Mouse (Mus musculus): ENCODE results near the gene Twnk. TPM values are rescaled to one million over a fixed set of nuclear protein-coding genes. Genes with fewer than 3 reads are reported as not detected.
A peak's percentile ranks its signal among the peaks of the same experiment; 100 is the strongest.

The Twnk gene
- 10.4 and 13.4 TPM in 2 replicates for polyA plus RNA-seq (2015; fragmentation: Nextera tagmentation; extraction: Ambion mirVana)

DNA sequence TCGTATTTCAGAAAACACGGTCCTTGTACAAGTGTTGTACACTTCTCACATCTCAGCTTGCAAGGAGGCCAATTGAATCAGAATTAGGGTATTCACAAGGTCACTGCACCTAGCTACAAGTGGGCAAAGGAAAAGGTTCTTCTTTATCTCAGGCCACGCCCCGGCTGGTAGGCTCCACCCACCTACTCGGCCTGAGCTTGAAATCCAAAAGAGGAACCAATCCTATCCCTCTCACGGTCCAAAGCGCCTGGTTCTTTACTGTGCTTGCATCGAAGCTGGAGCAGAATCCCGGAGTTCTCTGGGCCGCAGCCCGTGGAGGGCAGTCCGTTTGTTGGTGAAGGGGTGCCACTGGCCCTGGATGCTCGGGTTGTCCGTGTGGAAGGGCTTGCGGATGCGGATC lies at the start of gene Twnk:
Gene Twnk, plus strand, starts transcription at position 220 of the 400 bp plus-strand sequence.
- Histone ChIP-seq H3K27ac (replicated peaks) (peak within 1 kb of the TSS; percentile 79), H3K4me1 (replicated peaks) (peaks cover 35% of the 10 kb centered on the region), H3K36me3 (replicated peaks) (peaks cover 44% of the 10 kb centered on the region), H3K9me3 (replicated peaks) (no peaks in the 10 kb centered on the region), H3K4me3 (replicated peaks) (peak within 1 kb of the TSS; percentile 80), H3K9ac (peak within 1 kb of the TSS; percentile 75), H3K27me3 (no peaks in the 10 kb centered on the region; the same call in 1 of the 2 replicates), H3K4me2 (peak within 1 kb of the TSS; percentile 95)
- ATAC-seq (ENCODE audit: insufficient read depth): peak; percentile 18; the same call in 1 of the 2 replicates
- WGBS (ENCODE audit: insufficient replicate concordance): 6% methylated on average over 16 of the region's 16 CpGs

DNA sequence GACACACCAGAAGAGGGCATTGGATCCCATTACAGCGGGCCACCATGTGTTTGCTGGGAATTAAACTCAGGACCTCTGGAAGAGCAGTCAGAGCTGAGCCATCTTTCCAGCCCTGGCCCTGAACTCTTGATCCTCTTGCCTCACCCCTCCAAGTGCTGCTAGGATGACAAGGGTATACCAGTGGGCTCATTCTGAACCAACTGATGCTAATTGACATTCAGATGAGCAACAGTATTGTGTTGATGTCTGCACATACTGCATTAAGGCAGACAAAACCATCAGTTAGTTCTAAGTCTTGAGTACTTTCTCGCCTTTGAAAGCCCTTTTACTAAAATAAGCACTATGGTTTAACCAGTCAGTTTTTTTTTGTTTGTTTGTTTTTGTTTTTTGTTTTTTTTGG lies 45.8 kb upstream of the Twnk start:
- H3K4me3 ChIP-seq (replicated peaks): no peak overlapping the region
- H3K9ac ChIP-seq: no peak overlapping the region
- no peak overlapping the region for H3K27ac ChIP-seq (replicated peaks)
- no peaks in the 10 kb centered on the region for H3K9me3 ChIP-seq (replicated peaks)
- no peak for ATAC-seq (ENCODE audit: insufficient read depth)
- H3K27me3 ChIP-seq: no peaks in the 10 kb centered on the region
- no peak overlapping the region for H3K4me2 ChIP-seq
- 88% methylated on average over 2 of the region's 2 CpGs for WGBS (ENCODE audit: insufficient replicate concordance)
- no peaks in the 10 kb centered on the region for H3K4me1 ChIP-seq (replicated peaks)
- peaks cover 83% of the 10 kb centered on the region for H3K36me3 ChIP-seq (replicated peaks)

DNA sequence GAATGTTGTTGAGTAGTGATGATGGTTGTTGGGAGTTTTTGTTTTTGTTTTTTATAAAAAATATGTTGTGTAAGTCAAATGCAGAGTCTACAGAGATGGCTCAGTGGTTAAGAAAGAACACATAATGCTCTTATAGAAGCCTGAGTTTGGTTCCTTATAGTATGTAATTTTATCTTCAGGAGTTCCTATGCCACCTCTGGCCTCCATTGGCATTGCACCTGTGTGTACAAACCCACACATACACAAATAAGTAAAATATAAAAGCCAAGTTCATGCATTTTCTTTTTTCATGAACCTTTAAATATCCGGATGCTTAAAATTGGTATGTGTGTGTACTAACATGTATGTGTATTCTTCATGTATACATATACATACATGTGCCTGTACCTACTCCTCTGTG lies 39.5 kb upstream of the Twnk start:
- Histone ChIP-seq H3K27me3 (no peaks in the 10 kb centered on the region), H3K36me3 (replicated peaks) (peaks cover 83% of the 10 kb centered on the region), H3K27ac (replicated peaks) (no peak overlapping the region), H3K9me3 (replicated peaks) (no peaks in the 10 kb centered on the region), H3K4me1 (replicated peaks) (no peaks in the 10 kb centered on the region), H3K4me3 (replicated peaks) (no peak overlapping the region), H3K4me2 (no peak overlapping the region), H3K9ac (no peak overlapping the region)
- no peak for ATAC-seq (ENCODE audit: insufficient read depth)
- WGBS (ENCODE audit: insufficient replicate concordance): 81% methylated on average over 1 of the region's 1 CpGs

DNA sequence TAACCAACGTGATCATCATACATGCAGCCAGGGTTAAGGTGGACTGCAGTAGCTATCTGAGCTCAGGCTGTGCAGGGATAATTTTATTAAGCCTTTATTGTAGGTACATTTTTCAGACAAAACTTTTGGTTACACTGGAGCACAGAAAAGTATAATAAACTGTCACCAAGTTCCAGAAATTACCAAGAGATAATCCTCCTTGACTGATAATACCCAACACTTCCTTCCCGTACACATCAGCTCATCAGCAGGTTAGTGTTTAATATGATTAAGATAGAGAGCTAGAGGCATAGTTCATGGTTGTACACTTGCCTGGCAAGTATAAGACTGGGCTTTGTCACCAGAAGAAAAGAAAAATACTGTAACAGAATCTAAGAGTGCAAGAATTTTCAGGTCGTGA lies 37.1 kb upstream of the Twnk start:
- no peaks in the 10 kb centered on the region for H3K9me3 ChIP-seq (replicated peaks)
- no peak overlapping the region for H3K4me3 ChIP-seq (replicated peaks)
- H3K9ac ChIP-seq: no peak overlapping the region
- 70% methylated on average over 3 of the region's 3 CpGs for WGBS (ENCODE audit: insufficient replicate concordance)
- H3K4me1 ChIP-seq (replicated peaks): no peaks in the 10 kb centered on the region
- H3K27me3 ChIP-seq: no peaks in the 10 kb centered on the region
- no peak for ATAC-seq (ENCODE audit: insufficient read depth)
- no peak overlapping the region for H3K4me2 ChIP-seq
- no peak overlapping the region for H3K27ac ChIP-seq (replicated peaks)
- peaks cover 87% of the 10 kb centered on the region for H3K36me3 ChIP-seq (replicated peaks)

DNA sequence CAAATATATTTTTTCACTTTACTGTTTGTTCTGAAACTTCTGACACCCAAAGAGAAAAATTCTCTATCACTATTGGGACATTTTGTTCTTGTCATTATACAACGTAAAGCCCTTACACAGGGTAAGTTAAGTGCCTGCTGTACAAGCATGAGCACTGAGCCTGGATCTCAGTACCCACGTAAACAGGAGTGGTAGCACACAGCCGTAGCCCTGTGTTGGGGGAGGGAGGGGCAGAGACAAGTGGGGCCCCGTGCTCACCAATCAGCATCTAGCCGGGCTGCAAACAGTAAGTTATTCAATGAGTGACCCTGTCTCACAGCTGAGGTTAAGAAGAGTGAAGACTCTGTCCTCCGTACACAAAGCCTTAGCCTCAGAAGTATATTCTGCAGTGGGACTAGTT lies 28.8 kb upstream of the Twnk start:
- no peak overlapping the region for H3K4me3 ChIP-seq (replicated peaks)
- no peak overlapping the region for H3K27ac ChIP-seq (replicated peaks)
- no peaks in the 10 kb centered on the region for H3K4me1 ChIP-seq (replicated peaks)
- WGBS (ENCODE audit: insufficient replicate concordance): 72% methylated on average over 6 of the region's 6 CpGs
- peaks cover 93% of the 10 kb centered on the region for H3K36me3 ChIP-seq (replicated peaks)
- H3K4me2 ChIP-seq: no peak overlapping the region
- no peak for ATAC-seq (ENCODE audit: insufficient read depth)
- no peak overlapping the region for H3K9ac ChIP-seq
- H3K27me3 ChIP-seq: no peaks in the 10 kb centered on the region
- H3K9me3 ChIP-seq (replicated peaks): no peaks in the 10 kb centered on the region

DNA sequence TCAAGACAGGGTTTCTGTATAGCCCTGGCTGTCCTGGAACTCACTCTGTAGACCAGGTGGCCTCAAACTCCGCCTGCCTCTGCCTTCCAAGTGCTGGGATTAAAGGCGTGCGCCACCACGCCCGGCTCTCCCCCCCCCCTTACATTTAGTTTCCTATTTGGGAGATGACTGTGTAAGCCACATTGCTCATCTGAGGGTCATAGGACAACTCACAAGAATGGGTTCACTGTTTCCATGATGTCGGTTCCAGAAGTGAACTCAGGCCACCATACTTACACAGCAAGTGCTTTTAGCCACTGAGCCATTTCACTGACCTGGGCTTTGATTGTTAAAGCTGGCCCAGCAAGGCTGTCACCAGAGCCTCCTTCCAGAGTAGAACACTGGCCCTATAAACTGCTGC lies 28.3 kb upstream of the Twnk start:
- Histone ChIP-seq H3K27me3 (no peaks in the 10 kb centered on the region), H3K4me2 (no peak overlapping the region), H3K27ac (replicated peaks) (no peak overlapping the region), H3K36me3 (replicated peaks) (peaks cover 89% of the 10 kb centered on the region), H3K4me3 (replicated peaks) (no peak overlapping the region), H3K9me3 (replicated peaks) (no peaks in the 10 kb centered on the region), H3K9ac (no peak overlapping the region), H3K4me1 (replicated peaks) (no peaks in the 10 kb centered on the region)
- 83% methylated on average over 6 of the region's 6 CpGs for WGBS (ENCODE audit: insufficient replicate concordance)
- ATAC-seq (ENCODE audit: insufficient read depth): no peak

DNA sequence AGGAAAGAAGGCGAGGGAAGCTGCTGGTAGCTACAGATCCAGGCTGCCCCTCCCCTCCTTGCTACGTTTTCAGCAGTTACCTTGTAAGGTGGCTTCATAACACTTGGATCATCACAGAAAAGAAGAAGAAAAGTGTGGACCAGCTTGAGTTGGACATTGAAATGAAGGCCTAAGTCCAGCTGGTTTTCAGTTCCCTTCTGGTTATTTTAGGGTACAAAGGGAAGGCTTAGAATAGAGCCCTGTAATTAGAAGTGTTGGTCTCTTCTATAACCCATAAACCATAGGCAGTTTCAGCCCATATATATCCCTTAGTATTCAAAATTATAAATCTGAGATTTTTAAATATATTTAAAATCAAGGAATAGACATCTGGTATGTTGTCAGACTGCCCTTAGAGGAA lies 24.7 kb upstream of the Twnk start:
- H3K27me3 ChIP-seq: no peaks in the 10 kb centered on the region
- H3K4me3 ChIP-seq (replicated peaks): no peak overlapping the region
- H3K4me1 ChIP-seq (replicated peaks): peaks cover 7% of the 10 kb centered on the region
- no peak overlapping the region for H3K27ac ChIP-seq (replicated peaks)
- no peaks in the 10 kb centered on the region for H3K9me3 ChIP-seq (replicated peaks)
- H3K9ac ChIP-seq: no peak overlapping the region
- peaks cover 57% of the 10 kb centered on the region for H3K36me3 ChIP-seq (replicated peaks)
- no peak for ATAC-seq (ENCODE audit: insufficient read depth)
- no peak overlapping the region for H3K4me2 ChIP-seq
- 60% methylated on average over 2 of the region's 2 CpGs for WGBS (ENCODE audit: insufficient replicate concordance)

DNA sequence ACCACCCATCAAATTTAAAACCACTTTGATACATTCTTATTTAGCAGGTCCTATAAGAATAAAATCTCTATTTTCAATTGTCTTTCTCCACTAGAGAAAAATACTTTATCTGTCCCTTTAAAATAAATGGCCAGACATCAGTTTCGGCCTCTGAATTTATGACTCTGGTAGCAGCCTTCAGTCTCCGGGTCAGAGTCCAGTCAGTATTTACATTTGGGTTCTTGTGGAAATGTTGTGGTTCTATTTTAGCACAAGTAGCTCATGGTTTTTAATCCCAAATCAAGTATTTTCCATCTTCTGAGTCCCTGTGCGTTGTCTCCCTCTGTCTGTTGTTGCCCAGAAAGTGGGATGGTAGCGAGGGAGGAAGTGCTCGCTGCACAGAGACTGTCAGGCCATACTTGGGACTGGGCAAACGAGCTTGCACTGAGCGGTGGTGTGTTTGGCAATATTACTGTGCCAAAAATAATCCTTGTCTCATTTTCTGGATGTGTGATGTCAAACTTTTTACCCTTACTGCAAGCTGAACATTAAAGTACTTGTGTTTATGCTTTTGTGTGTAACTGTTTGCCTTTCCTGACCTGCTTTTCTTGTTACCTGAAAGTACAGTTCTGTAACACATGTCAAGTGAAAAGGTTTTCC lies 22.9 kb upstream of the Twnk start:
- WGBS (ENCODE audit: insufficient replicate concordance): 62% methylated on average over 7 of the region's 7 CpGs
- peaks cover 16% of the 10 kb centered on the region for H3K4me1 ChIP-seq (replicated peaks)
- H3K9ac ChIP-seq: no peak overlapping the region
- H3K4me3 ChIP-seq (replicated peaks): no peak overlapping the region
- H3K27me3 ChIP-seq: peaks cover 6% of the 10 kb centered on the region
- H3K27ac ChIP-seq (replicated peaks): no peak overlapping the region
- ATAC-seq (ENCODE audit: insufficient read depth): no peak
- H3K4me2 ChIP-seq: no peak overlapping the region
- H3K36me3 ChIP-seq (replicated peaks): peaks cover 39% of the 10 kb centered on the region
- H3K9me3 ChIP-seq (replicated peaks): no peaks in the 10 kb centered on the region

DNA sequence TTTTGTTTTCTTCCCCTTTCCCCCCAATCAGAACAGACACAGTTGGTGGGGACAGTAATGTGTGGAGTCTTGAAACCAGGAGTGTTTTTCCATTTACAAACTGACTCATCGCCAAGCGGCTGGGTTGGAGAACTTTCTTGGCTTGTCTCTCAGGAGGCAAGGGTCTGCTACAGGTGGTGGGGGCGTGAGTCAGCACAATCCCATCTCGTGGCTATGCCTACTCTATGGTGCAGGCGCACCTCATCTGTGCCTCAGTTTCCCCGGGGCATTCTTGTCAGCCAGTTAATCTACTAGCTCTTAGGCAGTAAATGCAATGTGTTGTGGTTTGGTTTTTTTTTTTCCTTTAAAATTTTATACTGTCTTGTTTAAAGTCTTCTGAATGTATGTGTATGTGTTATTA lies 22.1 kb upstream of the Twnk start:
- Histone ChIP-seq H3K9me3 (replicated peaks) (no peaks in the 10 kb centered on the region), H3K27ac (replicated peaks) (0 out of 2 replicates have a peak overlapping the region, but pooled peaks have one; percentile 19), H3K4me1 (replicated peaks) (peaks cover 23% of the 10 kb centered on the region), H3K4me2 (no peak overlapping the region), H3K4me3 (replicated peaks) (no peak overlapping the region), H3K9ac (no peak overlapping the region), H3K27me3 (peaks cover 14% of the 10 kb centered on the region), H3K36me3 (replicated peaks) (peaks cover 32% of the 10 kb centered on the region)
- no peak for ATAC-seq (ENCODE audit: insufficient read depth)
- 80% methylated on average over 6 of the region's 6 CpGs for WGBS (ENCODE audit: insufficient replicate concordance)

DNA sequence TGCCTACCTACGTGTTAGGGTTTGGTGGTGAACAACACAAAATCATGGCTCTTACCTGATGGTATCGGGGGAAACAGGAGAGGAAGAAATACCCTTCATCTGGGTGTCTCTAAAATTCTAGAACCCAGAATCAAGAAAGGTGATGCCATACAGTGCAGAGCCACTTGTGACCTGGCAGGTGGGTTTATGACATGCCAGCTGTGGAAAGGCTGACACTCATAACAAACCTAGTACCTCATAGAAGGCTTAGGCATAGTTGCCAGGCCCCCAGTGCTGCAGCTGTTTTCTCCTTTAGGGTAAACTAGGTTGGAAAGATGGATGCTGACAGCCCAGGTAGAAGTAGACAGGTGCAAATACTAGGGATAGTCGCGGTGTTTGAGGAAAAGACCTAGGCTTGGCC lies 21.0 kb upstream of the Twnk start:
- no peak for ATAC-seq (ENCODE audit: insufficient read depth)
- Histone ChIP-seq H3K4me3 (replicated peaks) (no peak overlapping the region), H3K27me3 (peaks cover 24% of the 10 kb centered on the region), H3K27ac (replicated peaks) (no peak overlapping the region), H3K4me2 (no peak overlapping the region), H3K9me3 (replicated peaks) (no peaks in the 10 kb centered on the region), H3K4me1 (replicated peaks) (peaks cover 34% of the 10 kb centered on the region), H3K36me3 (replicated peaks) (peaks cover 22% of the 10 kb centered on the region), H3K9ac (no peak overlapping the region)
- 87% methylated on average over 4 of the region's 4 CpGs for WGBS (ENCODE audit: insufficient replicate concordance)

DNA sequence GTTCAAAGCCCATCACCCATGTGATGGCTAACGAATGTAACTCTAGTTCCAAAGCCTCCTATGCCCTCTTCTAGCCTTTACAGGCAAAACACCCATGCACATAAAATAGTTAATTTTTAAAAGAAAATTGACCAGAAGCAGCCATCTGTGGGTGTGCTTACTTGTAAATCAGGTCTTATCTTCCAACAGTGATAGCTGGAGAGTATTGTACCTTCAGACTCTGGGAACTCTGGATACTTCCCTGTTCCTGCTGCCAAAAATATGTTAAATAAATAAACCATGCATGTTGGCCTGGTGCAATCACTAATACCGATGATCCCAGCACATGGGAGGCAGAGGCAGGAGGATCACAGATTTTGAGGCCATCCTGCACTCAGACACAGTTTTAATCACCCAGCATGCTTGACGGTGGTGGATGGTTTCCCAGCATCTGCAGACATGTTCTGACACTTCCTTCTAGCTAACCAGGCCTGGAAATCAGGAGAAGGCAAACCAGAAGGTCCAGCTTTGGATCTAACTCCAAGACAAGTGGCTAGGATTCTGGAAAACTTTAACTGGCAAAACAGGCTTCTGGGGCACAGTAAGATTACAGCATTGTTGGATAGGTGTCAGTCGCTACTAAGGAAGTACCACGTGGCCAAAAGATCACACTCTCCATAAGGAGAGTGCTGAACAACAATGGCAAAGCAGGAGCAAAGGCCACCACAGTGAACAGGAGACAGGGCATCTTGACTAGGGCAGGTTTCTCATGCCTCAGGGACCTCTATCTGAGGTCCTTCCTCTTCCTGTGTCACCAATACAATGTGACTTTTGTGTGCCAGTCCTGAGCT lies 20.1 kb upstream of the Twnk start:
- Histone ChIP-seq H3K36me3 (replicated peaks) (peaks cover 15% of the 10 kb centered on the region), H3K27ac (replicated peaks) (no peak overlapping the region), H3K4me1 (replicated peaks) (peaks cover 34% of the 10 kb centered on the region), H3K9ac (no peak overlapping the region), H3K4me2 (no peak overlapping the region), H3K27me3 (peaks cover 34% of the 10 kb centered on the region), H3K4me3 (replicated peaks) (no peak overlapping the region), H3K9me3 (replicated peaks) (no peaks in the 10 kb centered on the region)
- no peak for ATAC-seq (ENCODE audit: insufficient read depth)
- 46% methylated on average over 5 of the region's 5 CpGs for WGBS (ENCODE audit: insufficient replicate concordance)
